Mouse (Mus musculus): ENCODE results near the gene Dcaf8. TPM values are rescaled to one million over a fixed set of nuclear protein-coding genes. Genes with fewer than 3 reads are reported as not detected.
A peak's percentile ranks its signal among the peaks of the same experiment; 100 is the strongest.

Gene Dcaf8
- total and polyA plus RNA-seq, 3 experiments, result 31.7 to 49.0 (median 45.8) TPM

DNA sequence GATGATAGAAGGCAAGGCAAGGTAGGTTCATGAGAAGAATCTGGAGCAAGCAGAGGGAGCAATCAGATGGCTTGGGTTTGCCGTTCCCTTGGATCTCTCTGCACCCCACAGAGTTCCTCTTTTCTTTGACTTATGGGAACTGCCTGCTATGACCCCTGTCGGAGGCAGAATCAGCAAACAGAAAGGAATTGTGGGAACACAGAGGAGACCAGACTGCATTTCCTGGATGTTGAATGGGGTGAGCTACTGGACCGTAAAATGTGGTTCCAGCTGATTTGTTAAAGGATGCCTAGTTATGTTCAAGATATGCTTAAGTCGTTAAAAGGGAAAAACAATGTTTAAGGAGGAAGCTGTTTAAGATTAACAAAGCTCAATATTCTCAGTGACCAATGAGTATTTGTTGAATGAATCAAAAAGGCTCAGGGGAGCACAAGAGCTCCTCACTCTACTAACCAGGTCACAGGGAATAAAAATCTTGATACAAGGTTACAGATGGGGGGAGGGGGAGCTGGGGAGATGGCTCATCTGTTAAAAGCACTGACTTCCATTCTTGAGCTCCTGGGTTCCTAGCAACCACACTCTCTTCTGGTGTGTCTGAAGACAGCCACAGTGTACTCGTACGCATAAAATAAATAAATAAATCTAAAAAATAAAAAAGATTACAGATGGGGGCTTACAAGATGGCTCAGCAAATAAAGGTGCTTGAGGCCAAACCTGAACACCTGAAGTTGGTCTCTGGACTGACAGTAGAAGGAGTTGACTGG lies 93.2 kb downstream of the Dcaf8 start:
- Histone ChIP-seq H3K4me1 (ENCODE audit: control insufficient read depth in 1 of 2, insufficient read depth in 2 of 2, low read length in 2 of 2) (peaks cover 3 to 10% of the 10 kb centered on the region in 2 experiments; a peak in 1 of 4 replicates), H3K9ac (ENCODE audit: control insufficient read depth, low read depth, low read length, poor library complexity, severe bottlenecking) (no peak overlapping the region), H3K36me3 (ENCODE audit: control insufficient read depth in 1 of 2, insufficient read depth in 2 of 2, low read length in 2 of 2) (peaks cover 0 to 5% of the 10 kb centered on the region in 2 experiments; a peak in 1 of 4 replicates), H3K27me3 (ENCODE audit: control insufficient read depth in 1 of 2, insufficient read depth in 2 of 2, low read length in 2 of 2) (peaks cover 8 to 15% of the 10 kb centered on the region in 2 experiments; a peak in 3 of 4 replicates), H3K9me3 (replicated peaks; ENCODE audit: insufficient read depth, low read length) (no peaks in the 10 kb centered on the region), H3K4me3 (ENCODE audit: control insufficient read depth in 1 of 2, insufficient read depth in 1 of 2, low read depth in 2 of 2, low read length in 2 of 2) (no peak overlapping the region), H3K27ac (ENCODE audit: control insufficient read depth, low read depth, low read length) (no peak overlapping the region), H3K79me2 (ENCODE audit: control insufficient read depth, insufficient read depth, low read length, poor library complexity) (no peaks in the 10 kb centered on the region)
- peak; percentile 70 for DNase-seq (ENCODE audit: low read depth, low spot score)
- TF ChIP-seq ZNF384 (IDR thresholded peaks at IDR 0.05; ENCODE audit: low read depth, low read length), result peak; percentile 95
- no peak for TF ChIP-seq UBTF (IDR thresholded peaks at IDR 0.05; ENCODE audit: borderline replicate concordance, insufficient read depth, low read depth, low read length)
- peak; percentile 27; the same call in 1 of the 2 replicates for TF ChIP-seq ELF1 (IDR thresholded peaks at IDR 0.05; ENCODE audit: low read depth, low read length)
- peak; percentile 29 to 66 for TF ChIP-seq EP300 (IDR thresholded peaks at IDR 0.05; ENCODE audit: low read depth in 1 of 2, low read length in 2 of 2)
- 0 out of 2 replicates have a peak, but pooled peaks have one; percentile 23 for TF ChIP-seq HCFC1 (IDR thresholded peaks at IDR 0.05; ENCODE audit: low read depth, low read length)
- TF ChIP-seq RCOR1 (IDR thresholded peaks at IDR 0.05; ENCODE audit: low read depth, low read length), result peak; percentile 55; the same call in 1 of the 2 replicates

DNA sequence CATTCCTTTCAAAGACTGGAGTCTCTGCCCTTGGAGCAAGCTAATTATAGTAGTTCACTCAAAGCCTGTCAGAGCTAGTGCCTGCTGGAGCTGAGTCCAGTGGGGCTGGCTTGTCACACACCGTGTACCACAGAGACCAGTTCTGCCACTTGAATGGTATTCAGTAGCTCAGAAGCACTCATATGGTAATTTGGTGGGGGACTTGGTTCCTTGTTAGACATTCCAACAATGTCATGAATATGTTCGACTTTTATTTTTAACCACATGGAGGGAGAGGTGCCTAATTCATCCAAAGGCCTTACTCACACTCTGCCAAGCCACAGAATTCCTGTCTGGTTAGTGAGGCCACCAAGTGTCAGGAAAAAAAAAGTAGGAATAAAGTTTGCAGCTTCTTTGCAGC lies 94.5 kb downstream of the Dcaf8 start:
- H3K4me3 ChIP-seq (ENCODE audit: control insufficient read depth in 1 of 2, insufficient read depth in 1 of 2, low read depth in 2 of 2, low read length in 2 of 2), result no peak overlapping the region
- peaks cover 0 to 5% of the 10 kb centered on the region in 2 experiments; a peak in 1 of 4 replicates for H3K36me3 ChIP-seq (ENCODE audit: control insufficient read depth in 1 of 2, insufficient read depth in 2 of 2, low read length in 2 of 2)
- H3K9ac ChIP-seq (ENCODE audit: control insufficient read depth, low read depth, low read length, poor library complexity, severe bottlenecking), result no peak overlapping the region
- H3K79me2 ChIP-seq (ENCODE audit: control insufficient read depth, insufficient read depth, low read length, poor library complexity), result no peaks in the 10 kb centered on the region
- DNase-seq (ENCODE audit: low read depth, low spot score), result no peak
- no peaks in the 10 kb centered on the region for H3K9me3 ChIP-seq (replicated peaks; ENCODE audit: insufficient read depth, low read length)
- H3K4me1 ChIP-seq (ENCODE audit: control insufficient read depth in 1 of 2, insufficient read depth in 2 of 2, low read length in 2 of 2), result peaks cover 3 to 10% of the 10 kb centered on the region in 2 experiments; a peak in 1 of 4 replicates
- H3K27me3 ChIP-seq (ENCODE audit: control insufficient read depth in 1 of 2, insufficient read depth in 2 of 2, low read length in 2 of 2), result peaks cover 5 to 13% of the 10 kb centered on the region in 2 experiments; a peak in 3 of 4 replicates
- no peak overlapping the region for H3K27ac ChIP-seq (ENCODE audit: control insufficient read depth, low read depth, low read length)
- TF ChIP-seq SIN3A (IDR thresholded peaks at IDR 0.05; ENCODE audit: low read length) (no peak), CHD2 (IDR thresholded peaks at IDR 0.05; ENCODE audit: low read length) (no peak), KAT2A (conservative IDR thresholded peaks at IDR 0.05; ENCODE audit: low read depth, low read length) (no peak), ZC3H11A (IDR thresholded peaks at IDR 0.05; ENCODE audit: low read depth, low read length) (no peak), UBTF (IDR thresholded peaks at IDR 0.05; ENCODE audit: borderline replicate concordance, insufficient read depth, low read depth, low read length) (no peak), ETS1 (IDR thresholded peaks at IDR 0.05; ENCODE audit: low read depth, low read length) (no peak), NRF1 (IDR thresholded peaks at IDR 0.05; ENCODE audit: insufficient read depth, low read depth, low read length, poor library complexity, severe bottlenecking) (no peak), USF2 (IDR thresholded peaks at IDR 0.05; ENCODE audit: borderline replicate concordance in 1 of 2, insufficient read depth in 1 of 2, low read depth in 1 of 2, low read length in 2 of 2) (no peak), HCFC1 (IDR thresholded peaks at IDR 0.05; ENCODE audit: low read depth, low read length) (no peak), MYC (IDR thresholded peaks at IDR 0.05; ENCODE audit: low read depth, low read length) (no peak)

Measured in MEL (cell line).